Mouse (Mus musculus) MEL (cell line): ENCODE measurements around the gene Nusap1. TPM values are rescaled to one million over a fixed set of nuclear protein-coding genes. Genes with fewer than 3 reads are reported as not detected.
A peak's percentile ranks its signal among the peaks of the same experiment; 100 is the strongest.

Experiments used
- DNase-seq: peaks from one replicate; pipeline ENCODE4 v3.0.0; 2011; ENCODE audit warnings: low read depth, low spot score
- H3K27ac ChIP-seq: 2 replicates; pipeline ENCODE4 v1.5.1; 2012; ENCODE audit warnings: low read depth, mild to moderate bottlenecking, control low read depth, low read length, moderate library complexity; ENCODE audit not compliant: control insufficient read depth
- H3K27me3 ChIP-seq, 2 experiments: fragments of 150-350 bp in 1 of 2; sonication (generic) in 1 of 2; 2 replicates each; pipeline ENCODE4 v1.6.1; 2012; ENCODE audit warnings: low read length in 2 of 2, mild to moderate bottlenecking in 2 of 2, improper control_type of control experiment in 1 of 2, moderate library complexity in 1 of 2; ENCODE audit not compliant: insufficient read depth in 2 of 2, control insufficient read depth in 1 of 2
- H3K36me3 ChIP-seq, 2 experiments: 2 replicates each; pipeline ENCODE4 v1.6.1; 2012 to 2014; ENCODE audit warnings: low read length in 2 of 2, improper control_type of control experiment in 1 of 2, inconsistent platforms in 1 of 2, mild to moderate bottlenecking in 1 of 2; ENCODE audit not compliant: insufficient read depth in 2 of 2, control insufficient read depth in 1 of 2
- H3K4me1 ChIP-seq, 2 experiments: fragments of 150-350 bp in 1 of 2; sonication (generic) in 1 of 2; 2 replicates each; pipeline ENCODE4 v1.6.1; 2012; ENCODE audit warnings: low read length in 2 of 2, improper control_type of control experiment in 1 of 2, mild to moderate bottlenecking in 1 of 2; ENCODE audit not compliant: insufficient read depth in 2 of 2, control insufficient read depth in 1 of 2
- H3K4me3 ChIP-seq, 2 experiments: fragments of 150-350 bp in 1 of 2; sonication (generic) in 1 of 2; 2 replicates each; pipeline ENCODE4 v1.5.1; 2012; ENCODE audit warnings: low read depth in 2 of 2, low read length in 2 of 2, mild to moderate bottlenecking in 2 of 2, moderate library complexity in 2 of 2, control low read depth in 1 of 2, improper control_type of control experiment in 1 of 2; ENCODE audit not compliant: control insufficient read depth in 1 of 2, insufficient read depth in 1 of 2
- H3K79me2 ChIP-seq: 2 replicates; pipeline ENCODE4 v1.6.1; 2012; ENCODE audit warnings: mild to moderate bottlenecking, low read length, moderate library complexity; ENCODE audit not compliant: control insufficient read depth, poor library complexity, insufficient read depth
- H3K9ac ChIP-seq: 2 replicates; pipeline ENCODE4 v1.6.1; 2012; ENCODE audit warnings: low read depth, mild to moderate bottlenecking, control low read depth, low read length, moderate library complexity; ENCODE audit not compliant: control insufficient read depth, poor library complexity, severe bottlenecking
- H3K9me3 ChIP-seq: fragments of 150-350 bp; sonication (generic); replicated peaks from 2 replicates; pipeline ENCODE4 v1.6.1; 2012; ENCODE audit warnings: mild to moderate bottlenecking, low read length, improper control_type of control experiment, moderate library complexity; ENCODE audit not compliant: insufficient read depth
- BHLHE40 ChIP-seq: IDR thresholded peaks from 2 replicates; pipeline ENCODE4 v1.6.1; 2012; ENCODE audit warnings: low read depth, mild to moderate bottlenecking, inconsistent platforms, low read length, improper control_type of control experiment, borderline replicate concordance
- CHD1 ChIP-seq: IDR thresholded peaks from 2 replicates; pipeline ENCODE4 v1.6.1; 2012; ENCODE audit warnings: low read depth, mild to moderate bottlenecking, inconsistent platforms, low read length, improper control_type of control experiment
- CHD2 ChIP-seq: IDR thresholded peaks from 2 replicates; pipeline ENCODE4 v1.6.1; 2011; ENCODE audit warnings: low read length, improper control_type of control experiment
- CTCF ChIP-seq, 3 experiments: IDR thresholded peaks in 2 of 3; conservative IDR thresholded peaks in 1 of 3; 2 replicates each; pipeline ENCODE4 v1.5.1; 2011 to 2012; ENCODE audit warnings: low read length in 3 of 3, low read depth in 2 of 3, mild to moderate bottlenecking in 2 of 3, improper control_type of control experiment in 1 of 3, inconsistent platforms in 1 of 3, mixed read lengths in 1 of 3, moderate library complexity in 1 of 3; ENCODE audit not compliant: control insufficient read depth in 1 of 3, insufficient read depth in 1 of 3, poor library complexity in 1 of 3, severe bottlenecking in 1 of 3
- E2F4 ChIP-seq: IDR thresholded peaks from 2 replicates; pipeline ENCODE4 v1.6.1; 2011; ENCODE audit warnings: low read depth, low read length, improper control_type of control experiment, borderline replicate concordance
- ELF1 ChIP-seq: IDR thresholded peaks from 2 replicates; pipeline ENCODE4 v1.6.1; 2014; ENCODE audit warnings: low read depth, mild to moderate bottlenecking, inconsistent platforms, low read length, improper control_type of control experiment, moderate library complexity
- EP300 ChIP-seq, 2 experiments: IDR thresholded peaks; 2 replicates each; pipeline ENCODE4 v1.6.1; 2011; ENCODE audit warnings: improper control_type of control experiment in 2 of 2, low read length in 2 of 2, low read depth in 1 of 2, mild to moderate bottlenecking in 1 of 2
- ETS1 ChIP-seq: IDR thresholded peaks from 2 replicates; pipeline ENCODE4 v1.6.1; 2012; ENCODE audit warnings: low read depth, mild to moderate bottlenecking, inconsistent platforms, low read length, improper control_type of control experiment, moderate library complexity
- GABPA ChIP-seq: IDR thresholded peaks from 2 replicates; pipeline ENCODE4 v1.6.1; 2012; ENCODE audit warnings: low read depth, mild to moderate bottlenecking, inconsistent platforms, low read length, improper control_type of control experiment, moderate library complexity
- JUND ChIP-seq: IDR thresholded peaks from 2 replicates; pipeline ENCODE4 v1.6.1; 2011; ENCODE audit warnings: low read depth, mild to moderate bottlenecking, improper control_type of control experiment, low read length
- KAT2A ChIP-seq: conservative IDR thresholded peaks from 2 replicates; pipeline ENCODE4 v1.6.1; 2012; ENCODE audit warnings: low read depth, low read length, improper control_type of control experiment, inconsistent platforms
- MAFK ChIP-seq: IDR thresholded peaks from 2 replicates; pipeline ENCODE4 v1.6.1; 2011; ENCODE audit warnings: low read depth, mild to moderate bottlenecking, low read length, improper control_type of control experiment, borderline replicate concordance
- MAX ChIP-seq: IDR thresholded peaks from 2 replicates; pipeline ENCODE4 v1.6.1; 2011; ENCODE audit warnings: low read length, improper control_type of control experiment
- MAZ ChIP-seq: IDR thresholded peaks from 2 replicates; pipeline ENCODE4 v1.6.1; 2012; ENCODE audit warnings: low read depth, mild to moderate bottlenecking, inconsistent platforms, low read length, improper control_type of control experiment
- MEF2A ChIP-seq: IDR thresholded peaks from 2 replicates; pipeline ENCODE4 v1.6.1; 2014; ENCODE audit warnings: low read depth, mild to moderate bottlenecking, inconsistent platforms, low read length, improper control_type of control experiment; ENCODE audit not compliant: poor library complexity, insufficient replicate concordance, severe bottlenecking; ENCODE audit errors: extremely low read depth
- MYB ChIP-seq: IDR thresholded peaks from 2 replicates; pipeline ENCODE4 v1.6.1; 2011; ENCODE audit warnings: mild to moderate bottlenecking, low read depth, low read length, improper control_type of control experiment
- MYC ChIP-seq: IDR thresholded peaks from 2 replicates; pipeline ENCODE4 v1.6.1; 2011; ENCODE audit warnings: low read depth, mild to moderate bottlenecking, low read length, improper control_type of control experiment, moderate library complexity
- NRF1 ChIP-seq: IDR thresholded peaks from 2 replicates; pipeline ENCODE4 v1.6.1; 2014; ENCODE audit warnings: low read depth, mild to moderate bottlenecking, inconsistent platforms, low read length, improper control_type of control experiment, moderate library complexity; ENCODE audit not compliant: poor library complexity, insufficient read depth, severe bottlenecking
- POLR2A ChIP-seq, 2 experiments: IDR thresholded peaks; 2 replicates each; pipeline ENCODE4 v1.6.1; 2011 to 2012; ENCODE audit warnings: low read length in 2 of 2, mild to moderate bottlenecking in 2 of 2, control low read depth in 1 of 2, improper control_type of control experiment in 1 of 2, low read depth in 1 of 2, moderate library complexity in 1 of 2; ENCODE audit not compliant: control insufficient read depth in 1 of 2, insufficient read depth in 1 of 2, poor library complexity in 1 of 2
- POLR2AphosphoS2 ChIP-seq: IDR thresholded peaks from 2 replicates; pipeline ENCODE4 v1.6.1; 2011; ENCODE audit warnings: low read length, improper control_type of control experiment
- POLR2AphosphoS5 ChIP-seq: IDR thresholded peaks from 2 replicates; pipeline ENCODE4 v1.6.1; 2012; ENCODE audit warnings: low read depth, borderline replicate concordance, mild to moderate bottlenecking, inconsistent platforms, low read length, moderate library complexity, mixed read lengths
- RAD21 ChIP-seq: IDR thresholded peaks from 2 replicates; pipeline ENCODE4 v1.6.1; 2011; ENCODE audit warnings: mild to moderate bottlenecking, low read depth, low read length, improper control_type of control experiment
- RCOR1 ChIP-seq: IDR thresholded peaks from 2 replicates; pipeline ENCODE4 v1.6.1; 2012; ENCODE audit warnings: low read depth, mild to moderate bottlenecking, inconsistent platforms, low read length, improper control_type of control experiment
- SMC3 ChIP-seq: IDR thresholded peaks from 2 replicates; pipeline ENCODE4 v1.6.1; 2011; ENCODE audit warnings: low read depth, low read length, improper control_type of control experiment
- TAL1 ChIP-seq: IDR thresholded peaks from 2 replicates; pipeline ENCODE4 v1.6.1; 2012; ENCODE audit warnings: mild to moderate bottlenecking, inconsistent platforms, low read length, moderate library complexity, mixed read lengths
- TBP ChIP-seq: IDR thresholded peaks from 2 replicates; pipeline ENCODE4 v1.8.0; 2011; ENCODE audit warnings: low read depth, low read length, improper control_type of control experiment
- TCF12 ChIP-seq: IDR thresholded peaks from 2 replicates; pipeline ENCODE4 v1.6.1; 2014; ENCODE audit warnings: low read depth, mild to moderate bottlenecking, inconsistent platforms, low read length, improper control_type of control experiment, moderate library complexity
- UBTF ChIP-seq: IDR thresholded peaks from 2 replicates; pipeline ENCODE4 v1.6.1; 2012; ENCODE audit warnings: low read depth, mild to moderate bottlenecking, inconsistent platforms, low read length, improper control_type of control experiment, moderate library complexity, borderline replicate concordance; ENCODE audit not compliant: insufficient read depth
- USF1 ChIP-seq: IDR thresholded peaks from 2 replicates; pipeline ENCODE4 v1.6.1; 2014; ENCODE audit warnings: low read depth, mild to moderate bottlenecking, inconsistent platforms, low read length, improper control_type of control experiment, moderate library complexity
- USF2 ChIP-seq, 2 experiments: IDR thresholded peaks; 2 replicates each; pipeline ENCODE4 v1.6.1; 2011 to 2012; ENCODE audit warnings: improper control_type of control experiment in 2 of 2, low read length in 2 of 2, borderline replicate concordance in 1 of 2, inconsistent platforms in 1 of 2, low read depth in 1 of 2, mild to moderate bottlenecking in 1 of 2; ENCODE audit not compliant: insufficient read depth in 1 of 2
- ZC3H11A ChIP-seq: IDR thresholded peaks from 2 replicates; pipeline ENCODE4 v1.6.1; 2012; ENCODE audit warnings: low read depth, mild to moderate bottlenecking, inconsistent platforms, low read length, improper control_type of control experiment
- ZKSCAN1 ChIP-seq: IDR thresholded peaks from 2 replicates; pipeline ENCODE4 v1.6.1; 2012; ENCODE audit warnings: low read depth, mild to moderate bottlenecking, inconsistent platforms, low read length, improper control_type of control experiment, moderate library complexity
- ZMIZ1 ChIP-seq: IDR thresholded peaks from 2 replicates; pipeline ENCODE4 v1.6.1; 2012; ENCODE audit warnings: low read depth, mild to moderate bottlenecking, inconsistent platforms, low read length, improper control_type of control experiment, moderate library complexity
- ZNF384 ChIP-seq: IDR thresholded peaks from 2 replicates; pipeline ENCODE4 v1.6.1; 2012; ENCODE audit warnings: low read depth, mild to moderate bottlenecking, inconsistent platforms, low read length, improper control_type of control experiment
- polyA plus RNA-seq, 2 experiments: library from polyadenylated mRNA; stranded (reverse) in 1 of 2; unstranded in 1 of 2; fragments of >175 nt in 1 of 2; fragments of >200 nt in 1 of 2; gene quantifications; 2 replicates each; pipeline versions ENCODE4 v1.2.1 to v1.2.4; 2012; ENCODE audit warnings: low replicate concordance in 2 of 2, low read depth in 1 of 2; ENCODE audit not compliant: insufficient read length in 2 of 2, insufficient read depth in 1 of 2, missing spikeins in 1 of 2
- total RNA-seq: library from RNA; depleted of rRNA; stranded (reverse); fragments of 300-350 nt; gene quantifications from 2 replicates; pipeline ENCODE4 v1.2.3, GENCODE M21; 2012; rRNA removed

Nusap1 gene
- 17.0 and 25.0 TPM in 2 replicates for total RNA-seq
- polyA plus RNA-seq, result 10 to 100 TPM in 1 of 2 experiments, not detected in 1; 28.2 TPM

DNA sequence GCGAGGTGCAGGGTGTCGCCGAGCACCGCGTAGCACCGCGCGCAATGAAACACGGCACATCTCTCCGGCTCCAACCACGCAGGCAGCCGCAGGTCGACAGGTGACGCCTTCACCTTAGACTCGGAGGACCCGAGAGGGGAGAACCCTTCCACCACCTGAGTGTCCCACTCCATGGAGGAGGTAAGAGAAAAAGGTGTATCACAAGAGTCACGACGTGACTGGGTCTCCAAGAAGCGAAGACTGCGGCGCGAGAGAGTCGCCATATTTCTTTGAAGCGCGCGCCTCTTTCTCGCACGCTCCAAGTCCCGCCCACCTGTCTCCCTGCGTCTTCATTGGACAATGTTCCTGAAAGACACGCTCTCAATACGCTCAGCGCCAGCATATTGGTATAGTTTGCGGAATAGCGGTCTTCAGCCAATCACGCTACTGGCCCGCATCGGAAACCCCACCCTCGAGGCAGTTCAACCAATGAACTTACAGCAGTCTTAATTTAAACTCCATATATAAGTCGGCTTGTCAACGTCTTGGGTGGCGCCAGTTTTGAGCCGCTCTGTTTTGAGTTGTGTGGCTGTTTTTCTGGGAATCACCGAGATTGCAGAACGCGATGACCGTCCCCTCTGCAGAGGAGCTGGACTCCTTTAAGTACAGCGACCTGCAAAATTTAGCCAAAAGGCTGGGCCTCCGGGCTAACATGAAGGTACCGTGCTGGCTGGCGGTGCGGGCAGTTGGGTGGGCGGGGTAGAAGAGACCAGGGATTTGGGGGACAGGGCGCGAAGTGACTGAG is at the start of gene Nusap1, which contains the start of gene Oip5:
Gene Nusap1, plus strand, starts transcription at position 100 of the 784 bp plus-strand sequence.
Gene Oip5, minus strand, starts transcription at position 271 of the 784 bp plus-strand sequence.
- peak within 1 kb of the TSS; percentile 80 for H3K9ac ChIP-seq
- H3K27me3 ChIP-seq, result no peaks in the 10 kb centered on the region
- H3K4me3 ChIP-seq, result peak within 1 kb of the TSS; percentile 74 to 88
- peaks cover 4 to 16% of the 10 kb centered on the region in 2 experiments for H3K4me1 ChIP-seq
- H3K36me3 ChIP-seq, result peaks cover 2 to 21% of the 10 kb centered on the region in 2 experiments
- peak within 1 kb of the TSS; percentile 71 for H3K27ac ChIP-seq
- peaks cover 18% of the 10 kb centered on the region for H3K79me2 ChIP-seq
- H3K9me3 ChIP-seq, result no peaks in the 10 kb centered on the region
- DNase-seq, result peak; percentile 99
- TF ChIP-seq USF1 (no peak), JUND (no peak), POLR2AphosphoS2 (peak; percentile 75; the same call in 1 of the 2 replicates), CTCF (IDR thresholded peaks at IDR 0.05 in 2 of 3, conservative IDR thresholded peaks at IDR 0.05 in 1 of 3; ENCODE audit: control insufficient read depth in 1 of 3, insufficient read depth in 1 of 3, low read depth in 2 of 3, low read length in 3 of 3, poor library complexity in 1 of 3, severe bottlenecking in 1 of 3) (no peak), UBTF (0 out of 2 replicates have a peak, but pooled peaks have one; percentile 18), MAFK (no peak), SMC3 (no peak), TAL1 (no peak), KAT2A (0 out of 2 replicates have a peak, but pooled peaks have one; percentile 17), MEF2A (no peak), ETS1 (no peak), E2F4 (peak; percentile 71; the same call in 1 of the 2 replicates), BHLHE40 (no peak), ZMIZ1 (no peak; the same call in 1 of the 2 replicates), NRF1 (peak; percentile 49; the same call in 1 of the 2 replicates), MYB (no peak), RCOR1 (no peak), ZNF384 (no peak), USF2 (IDR thresholded peaks at IDR 0.05; ENCODE audit: borderline replicate concordance in 1 of 2, insufficient read depth in 1 of 2, low read depth in 1 of 2, low read length in 2 of 2) (no peak), TBP (peak; percentile 98), EP300 (IDR thresholded peaks at IDR 0.05; ENCODE audit: low read depth in 1 of 2, low read length in 2 of 2) (no peak), CHD2 (peak; percentile 63; the same call in 1 of the 2 replicates), MAX (no peak), ELF1 (no peak), TCF12 (peak; percentile 24; the same call in 1 of the 2 replicates), ZC3H11A (no peak), MYC (peak; percentile 71), POLR2AphosphoS5 (no peak), ZKSCAN1 (no peak), GABPA (no peak), CHD1 (no peak), MAZ (no peak; the same call in 1 of the 2 replicates), POLR2A (IDR thresholded peaks at IDR 0.05; ENCODE audit: control insufficient read depth in 1 of 2, insufficient read depth in 1 of 2, low read depth in 1 of 2, low read length in 2 of 2, poor library complexity in 1 of 2) (peak; percentile 79 to 94; a peak in 3 of 4 replicates), RAD21 (no peak)
